Mouse (Mus musculus) heart, embryonic 16.5 days (tissue): Measurements from ENCODE around the gene Ppp4c. TPM values are rescaled to one million over a fixed set of nuclear protein-coding genes. Genes with fewer than 3 reads are reported as not detected.

Source experiments
- ATAC-seq: fragments of 200-750 bp; cut with Nextera tagmentation; replicated peaks from 2 replicates; pipeline ENCODE4 v1.8.0; 2017; ENCODE audit warnings: moderate number of reproducible peaks; ENCODE audit not compliant: insufficient read depth, low FRiP score; ENCODE audit errors: extremely low read depth
- H3K27ac ChIP-seq: fragments of 300-500 bp; sonication (generic); 2 replicates; pipeline ENCODE4 v1.5.1; 2014; ENCODE audit warnings: mild to moderate bottlenecking, low read length, control low read depth, moderate library complexity
- H3K27me3 ChIP-seq: fragments of 300-500 bp; sonication (generic); 2 replicates; pipeline ENCODE4 v1.6.1; 2014; ENCODE audit warnings: low read length, mixed read lengths; ENCODE audit not compliant: control insufficient read depth, insufficient read depth
- H3K36me3 ChIP-seq: fragments of 300-500 bp; sonication (generic); 2 replicates; pipeline ENCODE4 v1.6.1; 2014; ENCODE audit not compliant: control insufficient read depth, insufficient read depth
- H3K4me1 ChIP-seq: fragments of 300-500 bp; sonication (generic); 2 replicates; pipeline ENCODE4 v1.6.1; 2014; ENCODE audit warnings: low read length, mixed read lengths; ENCODE audit not compliant: control insufficient read depth, insufficient read depth
- H3K4me2 ChIP-seq: fragments of 300-500 bp; sonication (generic); 2 replicates; pipeline ENCODE4 v1.6.1; 2014; ENCODE audit warnings: low read depth, mild to moderate bottlenecking, control low read depth, low read length
- H3K4me3 ChIP-seq: fragments of 300-500 bp; sonication (generic); 2 replicates; pipeline ENCODE4 v1.5.1; 2014; ENCODE audit warnings: mild to moderate bottlenecking, control low read depth, low read length
- H3K9ac ChIP-seq: fragments of 300-500 bp; sonication (generic); 2 replicates; pipeline ENCODE4 v1.6.1; 2014; ENCODE audit warnings: low read length, control low read depth
- H3K9me3 ChIP-seq: fragments of 300-500 bp; sonication (generic); replicated peaks from 2 replicates; pipeline ENCODE4 v1.6.1; 2016; ENCODE audit warnings: low read length; ENCODE audit not compliant: control insufficient read depth
- WGBS: fragments of 180-500 bp; shearing (Covaris S2); extraction: QIAGEN DNeasy Blood & Tissue Kit; methylation state at CpG from one replicate; pipeline ENCODE4 v1.1.7; 2014; 5-methylcytosine and 5-hydroxymethylcytosine counted together
- polyA plus RNA-seq: library from polyadenylated mRNA; unstranded; fragments of >200 nt; fragmentation: Nextera tagmentation; extraction: Ambion mirVana; gene quantifications from 2 replicates; pipeline ENCODE4 v1.2.1, GENCODE M21; 2015

Ppp4c gene
- polyA plus RNA-seq, 1 experiment from 2014 or later = 159 TPM

GRCm38 (mm10) chr7:126792721-126793443, 586 bp upstream of the Ppp4c start:
- no peaks in the 10 kb centered on the region for H3K9me3 ChIP-seq
- peak overlapping the region; percentile 59 for H3K9ac ChIP-seq
- no peaks in the 10 kb centered on the region for H3K27me3 ChIP-seq
- no peak for ATAC-seq
- 15% methylated on average over 11 of the region's 11 CpGs for WGBS
- peaks cover 44% of the 10 kb centered on the region for H3K36me3 ChIP-seq
- H3K27ac ChIP-seq = peak overlapping the region; percentile 94
- peak overlapping the region; percentile 97 for H3K4me3 ChIP-seq
- peaks cover 49% of the 10 kb centered on the region for H3K4me1 ChIP-seq
- peak overlapping the region; percentile 66 for H3K4me2 ChIP-seq

GRCm38 (mm10) chr7:126789141-126789540, 3.2 kb downstream of the Ppp4c start:
- Histone ChIP-seq H3K9me3 (no peaks in the 10 kb centered on the region), H3K9ac (no peak overlapping the region), H3K4me3 (no peak overlapping the region), H3K36me3 (peaks cover 49% of the 10 kb centered on the region), H3K27me3 (no peaks in the 10 kb centered on the region), H3K4me1 (peaks cover 19% of the 10 kb centered on the region), H3K27ac (no peak overlapping the region), H3K4me2 (no peak overlapping the region)
- no peak for ATAC-seq
- WGBS = 90% methylated on average over 4 of the region's 4 CpGs

GRCm38 (mm10) chr7:126786142-126786541, 6.2 kb downstream of the Ppp4c start:
- WGBS = 89% methylated on average over 14 of the region's 14 CpGs
- H3K9me3 ChIP-seq = no peaks in the 10 kb centered on the region
- H3K36me3 ChIP-seq = peaks cover 49% of the 10 kb centered on the region

GRCm38 (mm10) chr7:126785056-126785455, 7.2 kb downstream of the Ppp4c start:
- Histone ChIP-seq H3K27ac (no peak overlapping the region), H3K4me2 (no peak overlapping the region), H3K36me3 (peaks cover 49% of the 10 kb centered on the region), H3K27me3 (no peaks in the 10 kb centered on the region), H3K9ac (no peak overlapping the region), H3K4me3 (no peak overlapping the region), H3K9me3 (no peaks in the 10 kb centered on the region), H3K4me1 (peaks cover 11% of the 10 kb centered on the region)
- WGBS = 59% methylated on average over 4 of the region's 4 CpGs
- no peak for ATAC-seq

More at GRCm38 (mm10) chr7:126786142-126786541, 6.2 kb downstream of the Ppp4c start:
- no peak overlapping the region for H3K4me3 ChIP-seq
- no peak for ATAC-seq
- no peak overlapping the region for H3K27ac ChIP-seq
- H3K27me3 ChIP-seq = no peaks in the 10 kb centered on the region
- no peak overlapping the region for H3K9ac ChIP-seq
- H3K4me1 ChIP-seq = peaks cover 9% of the 10 kb centered on the region
- no peak overlapping the region for H3K4me2 ChIP-seq

GRCm38 (mm10) chr7:126784469-126784868, 7.8 kb downstream of the Ppp4c start:
- WGBS = 75% methylated on average over 7 of the region's 7 CpGs
- ATAC-seq = no peak
- H3K4me2 ChIP-seq = no peak overlapping the region
- no peaks in the 10 kb centered on the region for H3K27me3 ChIP-seq
- peaks cover 16% of the 10 kb centered on the region for H3K4me1 ChIP-seq
- H3K9ac ChIP-seq = no peak overlapping the region
- H3K4me3 ChIP-seq = no peak overlapping the region
- H3K36me3 ChIP-seq = peaks cover 44% of the 10 kb centered on the region
- H3K27ac ChIP-seq = no peak overlapping the region
- H3K9me3 ChIP-seq = no peaks in the 10 kb centered on the region

GRCm38 (mm10) chr7:126782693-126783092, 9.6 kb downstream of the Ppp4c start:
- H3K4me1 ChIP-seq = peaks cover 23% of the 10 kb centered on the region
- no peaks in the 10 kb centered on the region for H3K27me3 ChIP-seq
- WGBS = 76% methylated on average over 13 of the region's 13 CpGs
- no peak overlapping the region for H3K4me2 ChIP-seq
- no peaks in the 10 kb centered on the region for H3K9me3 ChIP-seq
- peaks cover 34% of the 10 kb centered on the region for H3K36me3 ChIP-seq
- no peak for ATAC-seq
- H3K27ac ChIP-seq = no peak overlapping the region
- no peak overlapping the region for H3K9ac ChIP-seq
- no peak overlapping the region for H3K4me3 ChIP-seq

GRCm38 (mm10) chr7:126781661-126782370, 10.5 kb downstream of the Ppp4c start:
- Histone ChIP-seq H3K27ac (no peak overlapping the region), H3K27me3 (no peaks in the 10 kb centered on the region), H3K36me3 (peaks cover 25% of the 10 kb centered on the region), H3K4me1 (peaks cover 29% of the 10 kb centered on the region), H3K9ac (peak overlapping the region; percentile 26; the same call in 1 of the 2 replicates), H3K9me3 (no peaks in the 10 kb centered on the region), H3K4me2 (no peak overlapping the region), H3K4me3 (no peak overlapping the region)
- no peak for ATAC-seq
- WGBS = 43% methylated on average over 11 of the region's 11 CpGs

- H3K4me1 ChIP-seq = peaks cover 33% of the 10 kb centered on the region
- no peak for ATAC-seq
Observed at GRCm38 (mm10) chr7:126780971-126781635, 11.2 kb downstream of the Ppp4c start, which contains the start of gene Tbx6. Gene Tbx6, plus strand, starts transcription at chr7:126781483.

More at GRCm38 (mm10) chr7:126780971-126781635, 11.2 kb downstream of the Ppp4c start, which contains the start of gene Tbx6:
- H3K9ac ChIP-seq = peak within 1 kb of the TSS; percentile 78
- peak within 1 kb of the TSS; percentile 56 for H3K4me3 ChIP-seq
- H3K36me3 ChIP-seq = peaks cover 19% of the 10 kb centered on the region
- whole genome bisulfite sequencing = 10% methylated on average over 22 of the region's 22 CpGs
- no peaks in the 10 kb centered on the region for H3K9me3 ChIP-seq
- no peaks in the 10 kb centered on the region for H3K27me3 ChIP-seq
- H3K4me2 ChIP-seq = peak within 1 kb of the TSS; percentile 98
- H3K27ac ChIP-seq = peak within 1 kb of the TSS; percentile 52
